Comparison of ENCODE assay signal across 21 mouse cellular contexts in genomic region chr2:66094622-66095181, GRCm38 (mm10). TPM values are rescaled to one million over a fixed set of nuclear protein-coding genes. Genes with fewer than 3 reads are reported as not detected.
DNase-seq lines count a peak whose midpoint lies in the region; ATAC-seq and TF ChIP-seq lines count a peak whose summit lies in the region.
"Had no signal": no experiment of that assay in that cellular context is flagged by ENCODE, and none has a peak within 500 bp of the region (broad histone marks: within the 10 kb centered on the region; RNA-seq: fewer than 3 reads in every experiment).

No protein-coding gene starts in this region.

- H3K4me2 ChIP-seq in kidney, postnatal 0 days (ENCODE audit: low read length), result no peak overlapping the region
- no peak overlapping the region for H3K4me2 ChIP-seq in lung, embryonic 16.5 days (ENCODE audit: low read depth, low read length)
- H3K4me2 ChIP-seq in limb, embryonic 14.5 days (replicated peaks; ENCODE audit: low read depth, low read length, severe bottlenecking), result no peak overlapping the region
- H3K4me2 ChIP-seq: forebrain, embryonic 12.5 days; hindbrain, embryonic 12.5 days had no signal

- no peaks in the 10 kb centered on the region for H3K36me3 ChIP-seq in kidney, postnatal 0 days (ENCODE audit: insufficient read depth, low read length)
- H3K36me3 ChIP-seq in lung, embryonic 16.5 days (ENCODE audit: control insufficient read depth, insufficient read depth, low read length), result no peaks in the 10 kb centered on the region
- H3K36me3 ChIP-seq in limb, embryonic 14.5 days (ENCODE audit: control insufficient read depth, insufficient read depth, low read length), result no peaks in the 10 kb centered on the region
- H3K36me3 ChIP-seq: forebrain, embryonic 12.5 days; heart, embryonic 10.5 days; hindbrain, embryonic 12.5 days had no signal

- H3K4me3 ChIP-seq in kidney, postnatal 0 days (replicated peaks; ENCODE audit: low read depth, low read length), result no peak overlapping the region
- no peak overlapping the region for H3K4me3 ChIP-seq in lung, embryonic 16.5 days (ENCODE audit: low read length)
- no peak overlapping the region for H3K4me3 ChIP-seq in limb, embryonic 14.5 days (replicated peaks; ENCODE audit: low read length)
- H3K4me3 ChIP-seq: forebrain, embryonic 12.5 days; gastrocnemius, adult 2 months; heart, embryonic 10.5 days; hindbrain, embryonic 12.5 days had no signal

- no peak overlapping the region for H3K27ac ChIP-seq in kidney, postnatal 0 days
- H3K27ac ChIP-seq in lung, embryonic 16.5 days (ENCODE audit: low read length), result 0 out of 2 replicates have a peak overlapping the region, but pooled peaks have one; percentile 8
- peak overlapping the region; percentile 58; the same call in 1 of the 2 replicates for H3K27ac ChIP-seq in limb, embryonic 14.5 days (replicated peaks; ENCODE audit: low read depth, low read length)
- H3K27ac ChIP-seq: forebrain, embryonic 12.5 days; gastrocnemius, adult 2 months; heart, embryonic 10.5 days; hindbrain, embryonic 12.5 days had no signal

- 44% methylated on average over 4 of the region's 4 CpGs for WGBS in kidney, postnatal 0 days
- WGBS in lung, embryonic 16.5 days, result 31% methylated on average over 4 of the region's 4 CpGs
- WGBS in limb, embryonic 14.5 days, result 43% methylated on average over 4 of the region's 4 CpGs

- no peak for TF ChIP-seq CTCF in kidney, postnatal 0 days (IDR thresholded peaks at IDR 0.05; ENCODE audit: low read depth)
- no peak for TF ChIP-seq CTCF in brain, embryonic 14.5 days (IDR thresholded peaks at IDR 0.05; ENCODE audit: borderline replicate concordance, extremely low read depth, insufficient read depth, insufficient read length)

- no peak for ATAC-seq in kidney, postnatal 0 days (replicated peaks; ENCODE audit: low FRiP score, low read depth)
- peak; percentile 47; the same call in 1 of the 2 replicates for ATAC-seq in lung, embryonic 16.5 days (ENCODE audit: low read depth)
- ATAC-seq in limb, embryonic 14.5 days (ENCODE audit: low FRiP score, low read depth), result peak; percentile 44
- ATAC-seq: hindbrain, embryonic 16.5 days; inflammation-experienced regulatory T-cells, adult 6 months had no signal

- 0 out of 2 replicates have a peak, but pooled peaks cover 5% of the 10 kb centered on the region for H3K4me1 ChIP-seq in kidney, postnatal 0 days (replicated peaks; ENCODE audit: insufficient read depth, low read length)
- peaks cover 4% of the 10 kb centered on the region; the same call in 1 of the 2 replicates for H3K4me1 ChIP-seq in lung, embryonic 16.5 days (replicated peaks; ENCODE audit: control insufficient read depth, insufficient read depth, low read length)
- peaks cover 13% of the 10 kb centered on the region for H3K4me1 ChIP-seq in limb, embryonic 14.5 days (ENCODE audit: control insufficient read depth, insufficient read depth, low read length)
- H3K4me1 ChIP-seq: heart, embryonic 10.5 days had no signal

- peak; percentile 18 for DNase-seq in kidney, postnatal 0 days (ENCODE audit: low spot score)
- DNase-seq in kidney, adult 18-20 months, result no peak
- DNase-seq in lung, postnatal 4 days, result no peak
- peak; percentile 50 for DNase-seq in brain, embryonic 14.5 days (ENCODE audit: low read depth)
- peak; percentile 36 for DNase-seq in limb, embryonic 14.5 days (ENCODE audit: low spot score)
- DNase-seq in heart, adult 11 months, result no peak
- DNase-seq: adrenal gland, postnatal 14 days; cerebellum, adult 18-20 months; cerebellum, adult 9-11 months; cerebellum, postnatal 36 days; gastrocnemius, adult 2 months; gastrocnemius, postnatal 36 days; heart, adult 18-20 months; heart, postnatal 10 days; heart, postnatal 4 days had no signal

- no peaks in the 10 kb centered on the region for H3K27me3 ChIP-seq in kidney, postnatal 0 days (ENCODE audit: insufficient read depth, low read length)
- H3K27me3 ChIP-seq in lung, embryonic 16.5 days (ENCODE audit: control insufficient read depth, insufficient read depth, low read depth, low read length), result no peaks in the 10 kb centered on the region
- H3K27me3 ChIP-seq in limb, embryonic 14.5 days (ENCODE audit: control insufficient read depth, insufficient read depth, low read length), result no peaks in the 10 kb centered on the region
- H3K27me3 ChIP-seq: forebrain, embryonic 12.5 days; hindbrain, embryonic 12.5 days had no signal

- no peaks in the 10 kb centered on the region for H3K9me3 ChIP-seq in kidney, postnatal 0 days (replicated peaks; ENCODE audit: low read length)
- no peaks in the 10 kb centered on the region for H3K9me3 ChIP-seq in lung, embryonic 16.5 days (ENCODE audit: control insufficient read depth, low read length)
- no peaks in the 10 kb centered on the region for H3K9me3 ChIP-seq in limb, embryonic 14.5 days (ENCODE audit: control insufficient read depth, low read length)
- H3K9me3 ChIP-seq: forebrain, embryonic 12.5 days; heart, embryonic 10.5 days; hindbrain, embryonic 12.5 days had no signal

- H3K9ac ChIP-seq in kidney, postnatal 0 days (ENCODE audit: low read depth, low read length), result no peak overlapping the region
- no peak overlapping the region for H3K9ac ChIP-seq in lung, embryonic 16.5 days (ENCODE audit: low read length)
- no peak overlapping the region for H3K9ac ChIP-seq in limb, embryonic 14.5 days (ENCODE audit: low read depth, low read length, severe bottlenecking)
- H3K9ac ChIP-seq: forebrain, embryonic 12.5 days; hindbrain, embryonic 12.5 days had no signal

- TF ChIP-seq POLR2A in brain, embryonic 14.5 days (IDR thresholded peaks at IDR 0.05; ENCODE audit: borderline replicate concordance, extremely low read depth, insufficient read depth, insufficient read length, poor library complexity, severe bottlenecking), result no peak
- no peak for TF ChIP-seq POLR2A in limb, embryonic 14.5 days (IDR thresholded peaks at IDR 0.05; ENCODE audit: borderline replicate concordance, extremely low read depth, insufficient read depth, insufficient read length)

RNA-seq across cellular contexts. Expression of gene Galnt3, which starts 30.1 kb away (rescaled TPM):
- polyA plus RNA-seq in kidney, postnatal 0 days (2015; fragmentation: Nextera tagmentation; extraction: Ambion mirVana), result 15.3 and 17.3 TPM in 2 replicates
- polyA plus RNA-seq in lung, embryonic 16.5 days (2015; fragmentation: Nextera tagmentation; extraction: Ambion mirVana), result 14.3 and 15.7 TPM in 2 replicates
- 1.2 and 1.4 TPM in 2 replicates for polyA plus RNA-seq in brain, embryonic 14.5 days (2012; rRNA removed)
- polyA plus RNA-seq in limb, embryonic 14.5 days (2012; rRNA removed), result 4.1 TPM in 2 replicates
- polyA plus RNA-seq in limb, embryonic 14.5 days (2014; fragmentation: Nextera tagmentation; extraction: Ambion mirVana), result 5.6 and 6.5 TPM in 2 replicates

Comparison
In these comparisons a context has a peak if more than half of its experiments do, and no peak if none do; other contexts are left out.
1. DNase-seq: peak in kidney, postnatal 0 days (single experiment), brain, embryonic 14.5 days (single experiment) and limb, embryonic 14.5 days (single experiment); none in kidney, adult 18-20 months (single experiment), lung, postnatal 4 days (0 of 2) and heart, adult 11 months (single experiment).